Mouse (Mus musculus): ENCODE results near the gene Flt3l.

- TF ChIP-seq EP300 (IDR thresholded peaks at IDR 0.05; ENCODE audit: insufficient read depth, low read depth, low read length), result no peak
- TF ChIP-seq POLR2A (IDR thresholded peaks at IDR 0.05; ENCODE audit: insufficient read depth, low read depth, low read length), result no peak
- TF ChIP-seq CTCF (IDR thresholded peaks at IDR 0.05), result no peak
Observed at GRCm38 (mm10) chr7:45093516-45093905, 42.7 kb downstream of the Flt3l start.
